Mouse (Mus musculus) layer of hippocampus, adult 2 months (tissue): ENCODE data around the gene Pknox2. TPM values are rescaled to one million over a fixed set of nuclear protein-coding genes. Genes with fewer than 3 reads are reported as not detected.

Experiments used
- DNase-seq, 2 experiments: peaks; one replicate each; pipeline ENCODE4 v3.0.0; 2022; ENCODE audit warnings: low spot score in 2 of 2
- H3K27ac ChIP-seq: fragments of 200-600 bp; 2 replicates; pipeline ENCODE4 v1.8.1; 2022
- H3K4me3 ChIP-seq: fragments of 200-600 bp; 2 replicates; pipeline ENCODE4 v1.8.1; 2022; ENCODE audit warnings: mild to moderate bottlenecking
- CTCF ChIP-seq: fragments of 200-600 bp; conservative IDR thresholded peaks from 2 replicates; pipeline ENCODE4 v1.8.1; 2022; ENCODE audit warnings: antibody characterized with exemption, mild to moderate bottlenecking, moderate library complexity
- total RNA-seq, 2 experiments: library from RNA; stranded (reverse); gene quantifications; 2 replicates each; pipeline ENCODE4 v1.2.3; 2021

Gene Pknox2
- total RNA-seq, 2 experiments from 2014 or later = 41.1 to 41.2 TPM

GRCm38 (mm10) chr9:36852175-36852574 is 295.0 kb downstream of the Pknox2 start:
- DNase-seq = no peak
- peak overlapping the region; percentile 39; the same call in 1 of the 2 replicates for H3K27ac ChIP-seq
- TF ChIP-seq CTCF = no peak
- no peak overlapping the region for H3K4me3 ChIP-seq

DNA sequence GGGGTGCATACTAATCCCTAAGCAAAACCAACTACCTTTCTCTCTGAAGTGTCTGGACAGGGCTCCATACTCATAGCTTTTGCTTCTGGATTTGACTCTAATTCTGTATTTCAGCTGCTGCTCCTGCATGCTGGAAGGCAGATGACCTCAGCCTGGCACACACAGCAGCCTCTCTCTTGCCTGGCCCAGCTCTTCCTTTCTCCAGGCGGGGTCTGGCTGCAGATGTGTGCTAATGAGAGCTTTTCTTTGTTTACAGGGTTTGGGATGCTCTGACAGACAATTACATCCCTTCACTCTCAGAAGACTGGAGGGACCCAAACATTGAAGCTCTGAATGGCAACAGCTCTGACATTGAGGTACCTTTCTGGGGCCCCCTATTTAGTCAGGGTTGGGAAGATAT is 297.1 kb downstream of the Pknox2 start:
- DNase-seq = peak in 1 of 2 experiments; percentile 33
- TF ChIP-seq CTCF = no peak
- H3K27ac ChIP-seq = peak overlapping the region; percentile 79

DNA sequence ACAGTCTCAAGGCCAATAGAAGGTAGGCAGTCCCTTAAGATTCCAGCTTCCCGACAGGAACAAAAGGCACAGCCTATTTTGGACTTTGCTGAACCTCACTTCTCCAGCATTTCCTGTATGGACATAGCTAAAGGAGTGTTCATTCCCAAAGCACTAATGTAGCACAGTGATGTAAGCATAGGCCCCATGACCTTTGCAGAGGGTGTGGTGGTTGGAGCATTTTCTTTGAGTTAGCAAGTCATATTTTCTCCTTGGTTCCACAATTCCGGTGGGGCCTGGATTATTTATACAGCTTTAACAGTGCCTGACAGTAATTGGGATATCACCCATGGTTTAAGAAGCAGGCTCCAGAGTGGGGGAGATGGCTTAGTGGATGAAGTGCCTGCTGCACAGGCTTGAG is 298.5 kb downstream of the Pknox2 start:
- peak overlapping the region; percentile 71 for H3K27ac ChIP-seq
- H3K4me3 ChIP-seq = no peak overlapping the region
- no peak for DNase-seq
- TF ChIP-seq CTCF = no peak

More for the DNA sequence above, 297.1 kb downstream of the Pknox2 start:
- no peak overlapping the region for H3K4me3 ChIP-seq

GRCm38 (mm10) chr9:36846346-36846745 is 300.9 kb downstream of the Pknox2 start:
- no peak overlapping the region for H3K4me3 ChIP-seq

More at GRCm38 (mm10) chr9:36846346-36846745, 300.9 kb downstream of the Pknox2 start:
- no peak for TF ChIP-seq CTCF
- no peak for DNase-seq
- peak overlapping the region; percentile 36; the same call in 1 of the 2 replicates for H3K27ac ChIP-seq

Other genes with a start within 250 kb of the Pknox2 start
- gene Tmem218, start 60.8 kb upstream of the Pknox2 start, total RNA-seq = 1 to 10 TPM; 6.2 to 8.1 TPM
- 1 to 10 TPM; 1.1 to 1.6 TPM for gene Slc37a2, start 108.3 kb upstream of the Pknox2 start, total RNA-seq
- 1 to 10 TPM; 1.6 to 3.1 TPM for gene Ccdc15, start 201.0 kb upstream of the Pknox2 start, total RNA-seq
- gene Hepacam, start 219.9 kb upstream of the Pknox2 start, total RNA-seq = 10 to 100 TPM; 65.9 to 68.1 TPM